Mouse (Mus musculus) heart, adult 2 months (tissue): ENCODE data around the gene Slc2a5.

ENCODE experiments used
- CTCF ChIP-seq: fragments of 200-600 bp; IDR thresholded peaks from 2 replicates; pipeline ENCODE4 v1.8.1; 2022; ENCODE audit warnings: antibody characterized with exemption, mild to moderate bottlenecking, moderate library complexity
- POLR2A ChIP-seq: fragments of 200-500 bp; IDR thresholded peaks from 2 replicates; pipeline ENCODE4 v1.6.1; 2011; ENCODE audit warnings: mild to moderate bottlenecking, low read depth, low read length, control low read depth; ENCODE audit not compliant: insufficient read depth

GRCm38 (mm10) chr4:150078646-150079045, 40.4 kb upstream of the Slc2a5 start:
- no peak for TF ChIP-seq POLR2A
- no peak for TF ChIP-seq CTCF
